Mouse (Mus musculus): Measurements from ENCODE around the gene Olfr1031.
"Not testable (repeated sequence)": the region's sequence is repeated elsewhere in the genome, so short reads cannot be mapped to it uniquely, and the experiment has no call there.

Olfr1031 gene

DNA sequence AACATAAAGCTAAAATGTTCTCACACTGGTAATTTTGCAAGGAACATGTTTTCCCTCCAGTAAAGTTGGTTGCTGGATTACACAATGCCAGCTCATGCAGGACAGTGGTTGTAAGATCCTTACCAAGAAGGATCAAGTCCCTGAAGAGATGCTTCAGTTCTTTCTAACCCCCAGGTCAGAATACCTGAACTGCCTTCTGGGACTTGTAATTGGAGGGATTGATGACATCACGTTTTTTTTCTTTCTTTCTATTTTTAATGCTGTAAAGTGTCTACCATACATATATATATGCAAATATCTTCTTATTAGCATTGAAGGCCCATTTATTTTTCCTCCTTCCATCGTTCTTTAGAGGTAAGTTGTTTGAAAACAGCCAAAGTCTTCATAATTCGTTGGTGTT lies at the start of gene Olfr1031:
Olfr1031 (plus strand) TSS at position 301 of the 400 bp plus-strand sequence.
- DNase-seq (ENCODE audit: low spot score) = no peak

DNA sequence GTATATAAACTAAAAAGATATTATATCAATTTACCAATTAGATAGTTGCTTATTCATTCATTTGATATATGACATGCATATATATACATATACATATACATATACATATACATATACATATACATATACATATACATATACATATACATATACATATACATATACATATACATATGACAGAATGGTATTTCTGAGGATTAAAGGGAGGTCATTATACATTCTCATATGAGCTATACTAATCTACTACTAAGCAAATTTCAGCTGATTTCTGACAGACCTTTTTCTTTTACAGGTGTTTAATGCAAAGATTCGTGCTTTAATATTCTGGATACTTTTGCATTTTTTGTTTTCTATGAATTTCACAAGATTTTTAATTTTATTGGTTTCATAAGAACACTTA lies 40.0 kb upstream of the Olfr1031 start, which contains the start of gene Olfr1028:
Olfr1028 (plus strand) TSS at position 301 of the 400 bp plus-strand sequence.
- no peak for DNase-seq (ENCODE audit: low spot score)

DNA sequence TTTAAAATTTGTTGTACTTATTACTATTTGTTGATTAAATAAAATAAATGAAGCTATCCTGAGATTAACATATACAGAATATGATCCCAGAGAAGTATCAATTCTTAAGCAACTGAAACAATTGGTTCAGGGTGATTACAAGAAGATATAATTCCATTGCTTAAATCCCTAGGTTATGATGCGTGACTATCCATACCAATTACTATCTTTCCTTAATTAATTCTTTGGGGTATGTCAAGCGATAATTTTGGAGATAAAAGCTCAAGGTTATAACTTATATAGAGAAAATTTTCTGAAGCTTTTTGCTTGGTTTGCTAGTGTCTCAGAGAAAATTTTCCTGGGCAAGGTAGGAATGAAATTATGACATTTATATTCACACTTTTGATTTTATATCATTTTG lies 16.5 kb upstream of the Olfr1031 start, which contains the start of gene Olfr1029:
Olfr1029 (plus strand) TSS at position 301 of the 400 bp plus-strand sequence.
- DNase-seq (ENCODE audit: low spot score) = no peak

DNA sequence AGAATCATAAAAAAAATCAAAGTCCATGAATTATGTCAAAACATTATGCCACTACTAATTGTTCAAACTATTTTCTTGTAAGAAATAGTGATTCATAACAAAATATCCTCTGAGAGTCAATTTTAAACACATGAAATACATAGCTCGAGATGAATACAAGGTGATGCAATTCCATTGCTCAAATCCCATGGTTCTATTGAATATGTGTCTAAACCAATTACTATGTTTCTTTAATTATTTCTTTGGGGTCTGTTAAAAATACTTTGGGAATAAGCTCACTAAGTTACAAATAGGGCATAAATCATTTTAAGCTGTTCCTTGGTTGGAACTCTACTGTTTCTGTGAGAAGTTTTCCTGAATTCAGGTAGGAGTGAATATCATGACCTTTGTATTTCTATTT lies 11.1 kb upstream of the Olfr1031 start, which contains the start of gene Olfr1030:
Olfr1030 (plus strand) TSS at position 301 of the 400 bp plus-strand sequence.
- DNase-seq (ENCODE audit: low spot score) = no peak

DNA sequence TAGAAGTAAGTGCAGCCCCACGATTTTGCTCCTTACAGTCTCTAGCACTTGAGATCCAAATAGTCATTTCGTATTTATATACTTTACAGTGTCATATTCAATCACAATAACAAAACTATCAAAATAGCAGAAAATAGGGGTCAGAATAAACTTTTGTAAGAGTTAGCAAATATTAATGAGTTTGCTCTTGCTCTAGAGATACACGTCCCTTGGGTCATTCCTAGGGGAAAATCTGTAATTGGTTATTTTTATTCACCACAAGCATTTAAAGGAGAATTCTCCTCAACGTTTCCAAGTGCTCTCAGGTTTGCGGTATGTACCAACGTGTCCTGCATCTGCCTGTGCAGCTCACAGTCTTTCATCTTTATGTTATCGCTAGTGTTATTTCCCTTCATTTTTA lies 15.1 kb downstream of the Olfr1031 start, which contains the start of gene Olfr1032:
Olfr1032 (plus strand) TSS at position 301 of the 400 bp plus-strand sequence.
- no peak for DNase-seq (ENCODE audit: low spot score)

DNA sequence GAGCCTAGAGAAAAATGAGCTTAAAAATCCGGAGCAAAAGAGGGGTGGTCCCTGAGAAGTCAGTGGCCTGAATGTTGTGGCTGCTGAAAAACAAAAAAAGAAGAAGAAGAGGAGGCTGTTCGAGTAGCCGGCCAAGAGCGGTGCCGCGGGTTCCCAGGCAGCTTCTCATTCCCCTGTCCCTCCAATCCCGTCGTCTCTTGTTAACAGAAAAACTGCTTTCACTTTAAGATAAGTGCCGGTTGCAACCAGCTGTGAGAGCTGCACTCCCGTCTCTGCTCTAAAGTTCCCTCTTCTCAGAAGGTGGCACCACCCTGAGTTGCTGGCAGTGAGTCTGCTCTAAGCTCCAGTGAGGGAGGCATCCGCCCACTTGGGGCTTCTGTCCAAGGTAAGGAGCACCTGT lies 30.3 kb downstream of the Olfr1031 start, which contains the start of gene Olfr1033:
Olfr1033 (plus strand) TSS at position 228 of the 400 bp plus-strand sequence.
- DNase-seq (ENCODE audit: low spot score) = not testable (repeated sequence)

DNA sequence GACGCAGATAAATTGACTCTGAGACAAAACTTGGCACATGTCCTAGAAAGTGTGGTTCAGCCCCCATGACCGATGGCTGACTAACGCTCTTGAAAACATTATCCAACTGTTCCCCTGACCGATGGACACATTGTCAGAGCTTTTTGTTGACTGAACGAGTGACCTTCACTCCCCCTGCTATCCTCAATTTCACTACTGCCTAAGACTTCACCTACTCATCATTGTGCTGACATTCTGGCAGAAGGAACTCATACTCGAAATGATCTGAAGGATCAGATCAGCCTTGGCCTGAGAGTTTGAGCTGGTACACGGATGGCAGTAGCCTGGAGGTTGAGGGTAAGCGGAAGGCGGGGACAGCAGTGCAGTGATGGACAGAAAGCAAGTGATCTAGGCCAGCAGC lies 31.4 kb downstream of the Olfr1031 start:
- not testable (repeated sequence) for DNase-seq (ENCODE audit: low spot score)
